Mouse (Mus musculus): ENCODE results near the gene Smarca1. TPM values are rescaled to one million over a fixed set of nuclear protein-coding genes. Genes with fewer than 3 reads are reported as not detected.

Gene Smarca1
- polyA plus RNA-seq, 1 experiment from 2014 or later, result 28.0 TPM

DNA sequence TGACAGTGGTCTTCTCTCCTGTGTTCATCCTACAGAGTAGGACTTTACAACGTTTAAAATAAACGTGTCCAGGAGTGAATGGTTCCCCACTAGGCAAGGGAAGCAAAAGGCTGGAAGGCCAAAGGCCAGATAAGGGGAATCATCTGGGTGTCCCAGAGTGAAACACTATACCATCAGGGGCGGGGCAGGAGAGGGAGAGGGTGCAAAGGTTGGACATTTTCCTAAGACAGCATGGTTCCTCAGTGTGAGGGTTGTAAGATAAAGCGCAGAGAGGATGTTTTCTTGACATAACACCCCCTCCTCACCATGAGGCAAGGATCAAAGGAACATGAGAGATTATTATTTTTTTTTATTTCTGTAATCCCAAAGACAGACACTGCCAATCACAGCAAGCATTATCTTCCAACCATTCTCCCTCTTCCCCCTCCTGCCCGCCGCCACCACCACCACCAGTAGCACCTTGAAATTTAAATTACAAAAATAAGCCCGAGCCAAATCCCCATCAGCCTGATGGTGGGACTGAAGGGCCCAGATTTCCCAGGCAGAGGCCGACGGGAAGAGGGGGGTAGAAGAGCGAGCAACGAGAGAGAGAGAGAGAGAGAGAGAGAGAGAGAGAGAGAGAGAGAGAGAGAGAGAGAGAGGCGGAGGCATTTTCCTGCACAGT is 1.4 kb downstream of the Smarca1 start:
- Histone ChIP-seq H3K27ac (no peak overlapping the region), H3K4me3 (replicated peaks) (peak overlapping the region; percentile 57), H3K9ac (peak overlapping the region; percentile 65), H3K4me1 (no peaks in the 10 kb centered on the region), H3K36me3 (replicated peaks) (no peaks in the 10 kb centered on the region), H3K4me2 (peak overlapping the region; percentile 58), H3K9me3 (no peaks in the 10 kb centered on the region), H3K27me3 (no peaks in the 10 kb centered on the region)
- ATAC-seq (ENCODE audit: low FRiP score), result peak; percentile 30; the same call in 1 of the 2 replicates
- 17% methylated on average over 11 of the region's 12 CpGs for WGBS

DNA sequence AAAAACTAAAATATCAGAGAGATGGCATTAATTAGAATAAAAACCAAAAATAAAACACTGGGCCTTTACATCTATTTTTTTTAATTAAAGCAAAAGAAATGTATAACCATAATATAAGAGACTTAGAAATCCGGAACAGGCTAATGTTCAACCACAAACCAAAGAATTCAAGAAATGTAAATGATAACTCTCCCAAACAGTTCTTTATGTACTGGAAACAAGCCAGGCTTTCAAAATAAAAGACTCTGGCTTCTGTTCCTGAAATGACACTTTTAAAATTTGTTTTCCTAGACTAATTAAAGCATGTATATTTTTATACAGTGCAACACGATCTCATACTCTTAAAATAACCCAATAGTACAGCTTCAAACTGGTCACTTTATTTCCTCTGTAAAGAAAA is 5.4 kb downstream of the Smarca1 start:
- Histone ChIP-seq H3K4me1 (no peaks in the 10 kb centered on the region), H3K4me3 (replicated peaks) (no peak overlapping the region), H3K36me3 (replicated peaks) (no peaks in the 10 kb centered on the region), H3K4me2 (no peak overlapping the region), H3K27me3 (no peaks in the 10 kb centered on the region), H3K27ac (no peak overlapping the region), H3K9me3 (no peaks in the 10 kb centered on the region), H3K9ac (no peak overlapping the region)
- no peak for ATAC-seq (ENCODE audit: low FRiP score)
- WGBS, result 82% methylated on average over 2 of the region's 2 CpGs

DNA sequence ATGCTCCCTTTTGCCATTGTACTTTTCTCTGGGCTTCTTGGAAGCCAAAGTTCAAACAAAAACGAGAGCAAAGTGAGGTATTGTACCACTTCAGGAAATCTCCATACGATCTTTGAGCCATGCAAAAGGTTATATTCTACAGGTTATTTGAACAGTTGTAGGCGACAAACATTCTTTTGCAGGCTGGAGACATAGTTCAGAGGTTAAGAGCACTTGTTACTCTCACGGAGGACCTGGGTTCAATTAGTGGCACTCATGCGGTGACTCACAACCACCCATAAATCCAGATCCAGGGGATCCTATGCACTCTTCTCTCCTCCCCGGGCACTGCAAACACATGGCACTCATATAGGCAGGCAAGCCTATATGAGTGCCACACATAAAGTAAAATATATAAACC is 10.0 kb downstream of the Smarca1 start:
- no peak overlapping the region for H3K9ac ChIP-seq
- H3K27ac ChIP-seq, result no peak overlapping the region
- no peak overlapping the region for H3K4me3 ChIP-seq (replicated peaks)
- no peaks in the 10 kb centered on the region for H3K4me1 ChIP-seq
- H3K4me2 ChIP-seq, result no peak overlapping the region
- H3K9me3 ChIP-seq, result no peaks in the 10 kb centered on the region
- no peaks in the 10 kb centered on the region for H3K36me3 ChIP-seq (replicated peaks)
- 78% methylated on average over 6 of the region's 6 CpGs for WGBS
- no peaks in the 10 kb centered on the region for H3K27me3 ChIP-seq
- no peak for ATAC-seq (ENCODE audit: low FRiP score)

DNA sequence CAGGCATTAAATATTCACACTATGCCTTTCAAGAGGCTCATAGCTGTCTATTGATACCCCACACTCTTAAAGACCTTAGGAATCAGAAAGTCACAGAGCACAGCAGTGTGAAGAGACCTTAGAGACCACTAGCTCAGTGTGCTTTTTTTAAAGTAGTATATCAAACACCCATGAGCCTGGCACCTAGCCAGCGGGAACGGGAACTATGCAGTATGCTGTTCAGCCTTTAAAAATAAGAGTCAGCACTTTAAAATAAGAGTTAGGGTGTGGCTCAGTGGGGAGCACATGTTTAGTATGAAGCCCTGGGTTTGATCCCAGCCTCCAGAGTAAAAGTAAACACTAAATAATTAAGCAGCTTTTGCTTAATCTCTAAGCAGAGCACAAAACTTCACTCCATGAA is 12.7 kb downstream of the Smarca1 start:
- no peaks in the 10 kb centered on the region for H3K4me1 ChIP-seq
- 75% methylated on average over 2 of the region's 2 CpGs for WGBS
- no peaks in the 10 kb centered on the region for H3K9me3 ChIP-seq
- H3K36me3 ChIP-seq (replicated peaks), result no peaks in the 10 kb centered on the region
- no peaks in the 10 kb centered on the region for H3K27me3 ChIP-seq
- no peak overlapping the region for H3K9ac ChIP-seq
- no peak overlapping the region for H3K4me3 ChIP-seq (replicated peaks)
- no peak overlapping the region for H3K27ac ChIP-seq
- no peak overlapping the region for H3K4me2 ChIP-seq
- no peak for ATAC-seq (ENCODE audit: low FRiP score)

DNA sequence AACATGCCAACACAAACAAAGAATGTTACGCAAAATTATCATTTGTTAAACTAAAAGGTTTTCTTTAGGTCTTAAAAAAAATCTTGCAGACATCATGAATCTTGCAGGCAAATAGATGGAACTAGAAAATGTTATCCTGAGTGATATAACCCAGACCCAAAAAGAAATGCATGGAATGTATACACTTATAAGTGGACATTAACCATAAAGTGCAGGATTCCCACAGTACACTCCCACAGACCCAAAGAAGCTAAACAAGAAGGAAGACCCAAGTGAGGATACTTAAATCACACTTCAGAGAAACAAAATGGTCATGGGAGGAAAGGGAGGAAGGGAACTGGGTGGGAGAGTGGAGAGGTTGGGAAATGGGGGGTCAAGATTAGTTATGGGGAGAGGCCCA is 34.2 kb downstream of the Smarca1 start:
- Histone ChIP-seq H3K4me1 (no peaks in the 10 kb centered on the region), H3K4me3 (replicated peaks) (no peak overlapping the region), H3K9ac (no peak overlapping the region), H3K27ac (no peak overlapping the region), H3K9me3 (no peaks in the 10 kb centered on the region), H3K36me3 (replicated peaks) (no peaks in the 10 kb centered on the region), H3K4me2 (no peak overlapping the region), H3K27me3 (no peaks in the 10 kb centered on the region)
- 89% methylated on average over 1 of the region's 1 CpGs for WGBS
- no peak for ATAC-seq (ENCODE audit: low FRiP score)

DNA sequence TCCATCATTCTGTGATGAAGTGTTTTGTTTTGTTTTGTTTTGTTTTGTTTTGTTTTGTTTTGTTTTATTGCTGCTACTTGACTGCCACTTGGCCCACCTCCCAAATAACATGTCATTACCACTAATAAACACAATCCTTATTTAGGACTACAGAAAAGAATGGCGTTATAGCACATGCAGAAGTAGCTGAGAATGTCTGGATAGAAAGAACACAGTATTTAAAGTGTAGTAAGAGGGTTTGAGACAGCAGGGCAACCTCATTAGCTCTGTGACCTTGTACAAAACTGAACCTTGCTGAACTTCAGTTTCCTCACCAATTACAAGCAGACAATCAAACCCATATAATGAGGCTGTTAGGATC is 57.0 kb downstream of the Smarca1 start:
- no peak overlapping the region for H3K4me3 ChIP-seq (replicated peaks)
- H3K27ac ChIP-seq, result no peak overlapping the region
- H3K36me3 ChIP-seq (replicated peaks), result no peaks in the 10 kb centered on the region
- H3K27me3 ChIP-seq, result no peaks in the 10 kb centered on the region
- H3K4me2 ChIP-seq, result no peak overlapping the region
- no peaks in the 10 kb centered on the region for H3K9me3 ChIP-seq
- no peak overlapping the region for H3K9ac ChIP-seq
- no peaks in the 10 kb centered on the region for H3K4me1 ChIP-seq
- no peak for ATAC-seq (ENCODE audit: low FRiP score)
- WGBS, result 48% methylated on average over 1 of the region's 1 CpGs

DNA sequence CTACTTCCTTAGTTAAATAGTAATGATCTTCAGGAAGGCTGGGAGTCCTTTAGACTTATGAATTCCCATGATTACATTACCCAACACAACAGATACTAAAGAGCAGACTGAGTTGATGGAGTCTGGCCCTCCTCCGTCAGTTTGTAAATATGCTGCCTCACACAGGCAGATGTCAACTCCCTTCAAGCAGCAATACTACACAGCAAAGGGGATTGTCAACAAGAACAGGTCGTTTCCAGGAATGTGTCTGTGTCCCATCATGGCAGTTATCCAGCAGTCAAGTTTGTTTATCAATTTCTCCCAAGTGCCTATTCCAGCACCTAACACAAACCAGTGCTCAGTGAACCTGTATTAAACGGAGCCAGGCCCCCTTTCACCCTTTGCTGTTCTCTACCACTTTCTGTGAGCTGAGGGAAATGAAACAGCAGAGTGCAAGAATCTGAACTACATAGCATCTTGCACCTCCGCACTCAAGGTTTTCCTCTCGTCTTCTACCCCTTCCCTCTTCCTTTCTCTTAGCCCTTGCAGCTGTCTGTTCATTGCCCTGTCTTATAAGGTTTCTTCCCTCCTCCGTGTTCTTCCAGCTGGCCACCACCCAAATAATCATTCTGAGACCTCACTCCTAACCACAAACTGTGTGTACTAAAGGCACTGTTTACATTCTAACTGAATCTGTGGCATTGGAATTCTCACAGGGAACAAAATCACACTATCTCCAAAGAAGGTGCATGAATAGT is 57.5 kb downstream of the Smarca1 start:
- no peaks in the 10 kb centered on the region for H3K9me3 ChIP-seq
- H3K36me3 ChIP-seq (replicated peaks), result no peaks in the 10 kb centered on the region
- no peak overlapping the region for H3K4me3 ChIP-seq (replicated peaks)
- no peaks in the 10 kb centered on the region for H3K4me1 ChIP-seq
- ATAC-seq (ENCODE audit: low FRiP score), result no peak
- whole genome bisulfite sequencing, result 74% methylated on average over 6 of the region's 6 CpGs
- H3K9ac ChIP-seq, result no peak overlapping the region
- no peak overlapping the region for H3K4me2 ChIP-seq
- no peaks in the 10 kb centered on the region for H3K27me3 ChIP-seq
- no peak overlapping the region for H3K27ac ChIP-seq

DNA sequence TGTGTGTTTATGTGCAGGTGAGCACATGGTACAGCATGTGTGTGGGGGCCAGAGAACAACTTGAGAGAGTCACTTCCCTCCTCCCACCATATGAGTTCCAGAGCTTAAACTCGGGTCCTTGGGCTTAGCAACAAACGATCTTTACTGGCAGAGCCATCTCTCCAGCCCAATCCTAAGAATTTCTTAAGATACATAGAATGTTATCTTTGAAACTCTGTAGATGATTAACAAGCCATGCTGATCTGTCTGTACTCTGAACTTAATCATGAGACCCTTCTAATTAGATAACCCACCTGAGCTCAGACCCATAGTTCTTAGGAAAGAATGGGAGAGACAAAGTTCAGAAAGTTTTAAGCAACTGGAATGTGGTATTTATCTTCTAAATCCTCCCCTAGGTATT is 59.3 kb downstream of the Smarca1 start:
- Histone ChIP-seq H3K27me3 (no peaks in the 10 kb centered on the region), H3K9ac (no peak overlapping the region), H3K4me2 (no peak overlapping the region), H3K9me3 (no peaks in the 10 kb centered on the region), H3K4me3 (replicated peaks) (no peak overlapping the region), H3K4me1 (no peaks in the 10 kb centered on the region), H3K27ac (no peak overlapping the region), H3K36me3 (replicated peaks) (no peaks in the 10 kb centered on the region)
- no peak for ATAC-seq (ENCODE audit: low FRiP score)
- WGBS, result 73% methylated on average over 2 of the region's 2 CpGs

DNA sequence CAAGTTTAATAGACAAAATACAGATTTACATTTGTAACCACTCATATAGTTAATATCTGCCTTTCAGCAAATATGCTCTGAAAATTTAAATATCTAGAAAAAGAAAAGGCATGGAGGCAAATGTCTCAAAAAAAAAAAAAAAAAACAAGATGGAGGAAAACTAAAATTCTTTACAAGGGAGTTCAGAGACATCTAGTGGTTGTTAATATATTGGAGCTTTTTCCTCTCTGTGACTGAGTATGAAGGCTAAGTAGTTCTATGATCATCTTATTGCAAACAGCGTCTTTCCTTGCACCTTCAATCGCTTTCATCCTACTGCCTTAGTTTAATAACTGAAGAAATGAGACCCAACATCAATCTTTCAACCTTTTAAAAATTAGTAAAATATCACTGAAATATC is 72.2 kb downstream of the Smarca1 start:
- H3K4me2 ChIP-seq, result no peak overlapping the region
- H3K9ac ChIP-seq, result no peak overlapping the region
- 81% methylated on average over 2 of the region's 2 CpGs for WGBS
- H3K4me1 ChIP-seq, result no peaks in the 10 kb centered on the region
- H3K27ac ChIP-seq, result no peak overlapping the region
- ATAC-seq (ENCODE audit: low FRiP score), result no peak
- H3K27me3 ChIP-seq, result no peaks in the 10 kb centered on the region
- no peak overlapping the region for H3K4me3 ChIP-seq (replicated peaks)
- no peaks in the 10 kb centered on the region for H3K9me3 ChIP-seq
- H3K36me3 ChIP-seq (replicated peaks), result no peaks in the 10 kb centered on the region

DNA sequence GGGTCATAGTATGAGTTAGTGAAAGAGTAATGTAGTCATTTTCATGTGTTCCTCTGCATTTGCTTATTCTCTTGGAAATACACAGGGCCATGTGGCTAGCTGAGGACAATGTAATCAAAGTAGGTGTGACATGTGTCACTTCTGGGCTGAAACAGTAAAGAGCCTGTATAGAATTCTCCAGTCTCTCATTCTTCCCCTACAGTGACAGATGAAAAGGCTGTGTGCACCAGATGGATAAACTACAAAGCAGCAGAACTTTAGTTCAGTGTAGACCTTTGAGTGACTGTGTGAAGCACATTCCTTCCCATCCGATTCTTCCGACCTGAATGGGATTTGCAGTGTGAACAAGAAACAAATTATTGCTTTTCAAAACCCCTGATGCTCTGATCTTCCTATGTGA is 84.1 kb downstream of the Smarca1 start:
- no peaks in the 10 kb centered on the region for H3K27me3 ChIP-seq
- H3K36me3 ChIP-seq (replicated peaks), result no peaks in the 10 kb centered on the region
- H3K9me3 ChIP-seq, result no peaks in the 10 kb centered on the region
- no peak overlapping the region for H3K27ac ChIP-seq
- no peak overlapping the region for H3K4me3 ChIP-seq (replicated peaks)
- H3K4me2 ChIP-seq, result no peak overlapping the region
- 48% methylated on average over 2 of the region's 2 CpGs for WGBS
- peak; percentile 53 for ATAC-seq (ENCODE audit: low FRiP score)
- H3K9ac ChIP-seq, result no peak overlapping the region
- no peaks in the 10 kb centered on the region for H3K4me1 ChIP-seq

DNA sequence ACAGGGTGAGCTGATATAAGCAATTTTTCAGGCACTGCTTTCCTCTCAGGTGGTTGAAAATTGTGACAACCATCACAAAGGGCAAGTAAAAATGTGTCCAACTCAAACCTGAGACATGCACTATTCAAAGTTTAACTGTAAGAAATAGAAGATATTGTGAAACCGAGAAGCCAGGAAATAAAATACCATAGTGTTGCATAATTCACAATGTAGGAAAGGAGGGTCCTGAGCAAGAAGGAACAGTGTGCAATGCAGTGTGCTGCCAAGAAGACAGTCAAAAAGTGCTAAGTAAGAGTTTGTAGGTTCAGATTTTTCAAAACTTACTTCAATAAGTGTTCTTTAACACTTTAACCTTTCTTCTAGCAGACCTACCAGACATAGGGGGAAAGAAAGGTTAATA is 128.3 kb downstream of the Smarca1 start:
- H3K9me3 ChIP-seq, result no peaks in the 10 kb centered on the region
- no peak overlapping the region for H3K27ac ChIP-seq
- no peaks in the 10 kb centered on the region for H3K36me3 ChIP-seq (replicated peaks)
- no peak overlapping the region for H3K4me3 ChIP-seq (replicated peaks)
- H3K27me3 ChIP-seq, result no peaks in the 10 kb centered on the region
- H3K4me1 ChIP-seq, result no peaks in the 10 kb centered on the region
- WGBS, result 83% methylated on average over 1 of the region's 1 CpGs
- H3K4me2 ChIP-seq, result no peak overlapping the region
- no peak for ATAC-seq (ENCODE audit: low FRiP score)
- no peak overlapping the region for H3K9ac ChIP-seq

DNA sequence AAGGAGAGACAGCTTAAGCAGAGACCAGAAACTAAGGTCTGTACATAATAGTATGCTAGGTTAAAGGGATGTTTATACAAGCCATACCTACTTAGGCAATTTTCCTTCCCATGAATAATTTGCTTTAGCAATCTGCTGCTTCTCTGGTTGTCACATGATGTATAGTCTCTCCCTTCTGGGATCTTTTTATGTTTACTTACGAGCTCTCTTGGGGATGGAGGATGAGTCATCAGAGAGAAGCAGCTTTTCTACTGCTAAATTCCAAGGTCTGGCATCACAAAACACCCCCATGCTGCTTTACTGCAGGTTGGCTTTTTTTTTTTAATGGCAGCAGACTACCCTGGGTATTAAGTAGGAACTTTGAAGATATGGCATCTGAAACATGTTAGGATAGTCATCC is 132.6 kb downstream of the Smarca1 start:
- Histone ChIP-seq H3K4me1 (no peaks in the 10 kb centered on the region), H3K9me3 (no peaks in the 10 kb centered on the region), H3K4me3 (replicated peaks) (no peak overlapping the region), H3K36me3 (replicated peaks) (no peaks in the 10 kb centered on the region), H3K9ac (no peak overlapping the region), H3K4me2 (no peak overlapping the region), H3K27ac (no peak overlapping the region), H3K27me3 (no peaks in the 10 kb centered on the region)
- WGBS, result 62% methylated on average over 1 of the region's 1 CpGs
- no peak for ATAC-seq (ENCODE audit: low FRiP score)
